Comparison of ENCODE assay signal across 16 mouse cellular contexts in the genomic region with DNA sequence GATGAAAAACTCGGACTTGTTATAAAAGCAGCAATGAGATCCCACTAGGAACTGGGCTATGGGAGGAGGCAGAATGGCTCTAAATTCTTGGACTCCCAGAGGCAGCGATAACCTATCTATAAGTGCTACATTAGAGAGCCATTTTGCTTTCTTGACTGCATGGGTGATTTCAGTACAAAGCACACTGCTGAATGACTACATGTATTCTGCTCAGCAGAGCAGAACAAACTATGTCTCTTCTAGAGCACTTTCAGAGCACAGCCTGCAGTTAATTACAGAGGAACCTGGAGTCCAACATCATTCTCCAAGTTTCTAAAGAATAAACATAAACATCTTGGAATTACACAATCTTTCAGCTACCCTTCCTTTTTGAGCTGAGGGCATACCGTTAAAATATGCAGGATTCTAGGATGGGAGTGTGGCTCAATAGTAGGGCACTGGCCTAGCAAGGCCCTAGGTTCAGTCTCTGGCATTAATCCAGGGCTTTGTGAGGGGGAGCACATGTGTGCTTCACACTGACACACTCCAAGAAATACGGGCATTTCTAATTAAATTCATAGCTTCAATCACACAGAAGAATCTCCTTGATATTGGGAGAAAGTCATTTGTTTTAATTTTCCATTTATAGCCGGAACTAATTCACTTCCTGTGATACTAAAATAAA. TPM values are rescaled to one million over a fixed set of nuclear protein-coding genes. Genes with fewer than 3 reads are reported as not detected.
DNase-seq lines count a peak whose midpoint lies in the region; ATAC-seq and TF ChIP-seq lines count a peak whose summit lies in the region.
"Had no signal": no experiment of that assay in that cellular context is flagged by ENCODE, and none has a peak within 500 bp of the region (broad histone marks: within the 10 kb centered on the region; RNA-seq: fewer than 3 reads in every experiment).

No protein-coding gene starts in this region.

- DNase-seq in kidney, postnatal 0 days (ENCODE audit: low spot score) = peak; percentile 29
- DNase-seq in kidney, adult 9 months = no peak
- peak; percentile 47 for DNase-seq in MN1 (ENCODE audit: low spot score)
- peak; percentile 64 for DNase-seq in embryonic facial prominence, embryonic 14.5 days (ENCODE audit: low spot score)
- no peak for DNase-seq in spleen, postnatal 36 days (ENCODE audit: low spot score in 2 of 2)
- no peak for DNase-seq in layer of hippocampus, postnatal 36 days
- DNase-seq: cerebellum, adult 8-10 months; heart, adult 18-20 months; heart, postnatal 14 days; kidney, adult 18-20 months; lung, adult 18-20 months; right cerebral cortex, postnatal 4 days; thymus, postnatal 4 days had no signal

- 0 out of 2 replicates have a peak, but pooled peaks cover 6% of the 10 kb centered on the region for H3K36me3 ChIP-seq in kidney, postnatal 0 days (ENCODE audit: insufficient read depth, low read length)
- peaks cover 20% of the 10 kb centered on the region for H3K36me3 ChIP-seq in embryonic facial prominence, embryonic 14.5 days (ENCODE audit: control insufficient read depth, insufficient read depth, low read length)
- H3K36me3 ChIP-seq in hindbrain, embryonic 15.5 days = peaks cover 19% of the 10 kb centered on the region; the same call in 1 of the 2 replicates

- H3K27me3 ChIP-seq in kidney, postnatal 0 days (ENCODE audit: insufficient read depth, low read length) = no peaks in the 10 kb centered on the region
- no peaks in the 10 kb centered on the region for H3K27me3 ChIP-seq in embryonic facial prominence, embryonic 14.5 days (replicated peaks; ENCODE audit: control insufficient read depth, insufficient read depth, low read length)
- H3K27me3 ChIP-seq in hindbrain, embryonic 15.5 days = no peaks in the 10 kb centered on the region
- H3K27me3 ChIP-seq: limb, embryonic 13.5 days; stomach, embryonic 15.5 days had no signal

- H3K9me3 ChIP-seq in kidney, postnatal 0 days (replicated peaks; ENCODE audit: low read length) = no peaks in the 10 kb centered on the region
- no peaks in the 10 kb centered on the region for H3K9me3 ChIP-seq in embryonic facial prominence, embryonic 14.5 days (ENCODE audit: control insufficient read depth, low read length)
- no peaks in the 10 kb centered on the region for H3K9me3 ChIP-seq in hindbrain, embryonic 15.5 days
- H3K9me3 ChIP-seq: limb, embryonic 13.5 days; stomach, embryonic 15.5 days had no signal

- H3K9ac ChIP-seq in kidney, postnatal 0 days (ENCODE audit: low read depth, low read length) = no peak overlapping the region
- H3K9ac ChIP-seq in embryonic facial prominence, embryonic 14.5 days (ENCODE audit: low read depth, low read length) = no peak overlapping the region
- no peak overlapping the region for H3K9ac ChIP-seq in hindbrain, embryonic 15.5 days
- H3K9ac ChIP-seq: limb, embryonic 13.5 days; stomach, embryonic 15.5 days had no signal

- no peak for ATAC-seq in kidney, postnatal 0 days (replicated peaks; ENCODE audit: low FRiP score, low read depth)
- ATAC-seq in embryonic facial prominence, embryonic 14.5 days (ENCODE audit: low read depth) = no peak
- ATAC-seq in hindbrain, embryonic 15.5 days (ENCODE audit: low FRiP score, low read depth) = no peak

- no peak for TF ChIP-seq CTCF in kidney, postnatal 0 days (IDR thresholded peaks at IDR 0.05; ENCODE audit: low read depth)

- no peak overlapping the region for H3K4me2 ChIP-seq in kidney, postnatal 0 days (ENCODE audit: low read length)
- H3K4me2 ChIP-seq in embryonic facial prominence, embryonic 14.5 days (ENCODE audit: low read depth, low read length) = no peak overlapping the region
- H3K4me2 ChIP-seq in hindbrain, embryonic 15.5 days = no peak overlapping the region
- H3K4me2 ChIP-seq: limb, embryonic 13.5 days; stomach, embryonic 15.5 days had no signal

- 57% methylated on average over 5 of the region's 5 CpGs for WGBS in kidney, postnatal 0 days
- WGBS in embryonic facial prominence, embryonic 14.5 days = 61% methylated on average over 5 of the region's 5 CpGs
- 54% methylated on average over 5 of the region's 5 CpGs for WGBS in hindbrain, embryonic 15.5 days

- peaks cover 5% of the 10 kb centered on the region; the same call in 1 of the 2 replicates for H3K4me1 ChIP-seq in kidney, postnatal 0 days (replicated peaks; ENCODE audit: insufficient read depth, low read length)
- peaks cover 15% of the 10 kb centered on the region for H3K4me1 ChIP-seq in embryonic facial prominence, embryonic 14.5 days (ENCODE audit: control insufficient read depth, insufficient read depth, low read length)
- peaks cover 8% of the 10 kb centered on the region; the same call in 1 of the 2 replicates for H3K4me1 ChIP-seq in hindbrain, embryonic 15.5 days (replicated peaks)
- H3K4me1 ChIP-seq: stomach, embryonic 15.5 days had no signal

- no peak overlapping the region for H3K4me3 ChIP-seq in kidney, postnatal 0 days (replicated peaks; ENCODE audit: low read depth, low read length)
- no peak overlapping the region for H3K4me3 ChIP-seq in embryonic facial prominence, embryonic 14.5 days (ENCODE audit: low read depth, low read length)
- H3K4me3 ChIP-seq in hindbrain, embryonic 15.5 days = no peak overlapping the region
- H3K4me3 ChIP-seq: limb, embryonic 13.5 days; stomach, embryonic 15.5 days had no signal

- H3K27ac ChIP-seq in kidney, postnatal 0 days = 0 out of 2 replicates have a peak overlapping the region, but pooled peaks have one; percentile 21
- peak overlapping the region; percentile 74 for H3K27ac ChIP-seq in embryonic facial prominence, embryonic 14.5 days (replicated peaks; ENCODE audit: low read depth, low read length)
- H3K27ac ChIP-seq in hindbrain, embryonic 15.5 days (replicated peaks) = peak overlapping the region; percentile 48; the same call in 1 of the 2 replicates
- H3K27ac ChIP-seq: limb, embryonic 13.5 days; stomach, embryonic 15.5 days had no signal

RNA-seq across cellular contexts. Expression of a gene that starts 26.7 kb away (rescaled TPM):
- polyA plus RNA-seq in kidney, postnatal 0 days (2015; fragmentation: Nextera tagmentation; extraction: Ambion mirVana) = 23.1 and 25.6 TPM in 2 replicates
- polyA plus RNA-seq in embryonic facial prominence, embryonic 14.5 days (2014; fragmentation: Nextera tagmentation; extraction: Ambion mirVana) = 3.8 and 4.4 TPM in 2 replicates
- 4.1 and 4.8 TPM in 2 replicates for polyA plus RNA-seq in hindbrain, embryonic 15.5 days (2015; fragmentation: Nextera tagmentation; extraction: Ambion mirVana)
- 1 to 10 TPM; 8.3 to 9.5 TPM for total RNA-seq in layer of hippocampus, postnatal 36 days (2021)

RNA-seq across cellular contexts. Expression of a gene that starts 58.3 kb away (rescaled TPM):
- 9.3 and 10.9 TPM in 2 replicates for polyA plus RNA-seq in kidney, postnatal 0 days (2015; fragmentation: Nextera tagmentation; extraction: Ambion mirVana)
- 15.9 and 17.7 TPM in 2 replicates for polyA plus RNA-seq in embryonic facial prominence, embryonic 14.5 days (2014; fragmentation: Nextera tagmentation; extraction: Ambion mirVana)
- 35.9 and 38.4 TPM in 2 replicates for polyA plus RNA-seq in hindbrain, embryonic 15.5 days (2015; fragmentation: Nextera tagmentation; extraction: Ambion mirVana)
- total RNA-seq in layer of hippocampus, postnatal 36 days (2021) = 10 to 100 TPM; 53.1 to 53.3 TPM

Comparison
In these comparisons a context has a peak if more than half of its experiments do, and no peak if none do; other contexts are left out.
1. DNase-seq: peak in kidney, postnatal 0 days (single experiment), MN1 (single experiment) and embryonic facial prominence, embryonic 14.5 days (single experiment); none in kidney, adult 9 months (single experiment), spleen, postnatal 36 days (0 of 2) and layer of hippocampus, postnatal 36 days (0 of 2).
2. H3K27ac ChIP-seq: peak in every context shown above with its lines; median percentile 74 in embryonic facial prominence, embryonic 14.5 days; 48 in hindbrain, embryonic 15.5 days; 21 in kidney, postnatal 0 days.